Mouse (Mus musculus): ENCODE data around the gene Foxn4.
A peak's percentile ranks its signal among the peaks of the same experiment; 100 is the strongest.

Foxn4 gene

DNA sequence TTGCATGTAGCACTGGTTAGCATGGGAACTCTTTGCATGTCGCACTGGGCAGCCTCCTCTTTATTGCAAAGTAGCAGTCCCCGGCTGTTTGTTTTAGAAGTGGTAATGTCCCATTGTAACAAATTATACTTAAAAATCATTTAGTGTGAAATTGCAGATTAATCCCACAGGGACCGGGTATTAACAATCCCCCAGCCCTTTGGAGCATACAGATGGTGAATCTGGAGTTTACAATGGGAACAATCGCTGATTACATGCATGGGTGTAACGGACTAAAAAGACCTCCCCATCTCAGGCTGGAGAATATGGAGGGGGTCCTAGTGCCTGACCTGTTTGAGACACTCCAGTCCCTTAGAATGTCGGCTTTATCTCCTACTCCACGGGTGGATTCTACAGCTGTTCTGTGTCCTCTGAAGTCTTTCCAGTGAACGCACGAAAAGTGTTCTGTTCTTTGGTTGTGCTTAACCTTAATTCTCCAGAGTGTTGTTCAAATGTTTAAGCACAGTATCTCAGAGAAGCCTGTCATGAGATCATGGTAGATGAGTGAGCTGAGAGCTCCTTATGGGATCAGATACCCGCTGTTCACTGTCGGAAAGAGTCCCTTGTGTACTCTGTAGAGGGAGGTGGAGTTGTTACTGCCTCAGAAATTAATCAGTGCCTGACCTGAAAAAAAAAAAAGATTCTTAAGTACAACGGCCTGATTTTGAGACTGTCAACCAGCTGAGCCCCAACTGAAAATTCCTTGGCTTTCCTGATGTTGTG is 6.0 kb upstream of the Foxn4 start:
- no peak for DNase-seq (ENCODE audit: low spot score in 2 of 2)

- DNase-seq (ENCODE audit: low spot score in 2 of 2), result no peak
Observed at GRCm38 (mm10) chr5:114275991-114276390, 2.4 kb upstream of the Foxn4 start.

GRCm38 (mm10) chr5:114275339-114275738 is 1.7 kb upstream of the Foxn4 start:
- no peak for DNase-seq (ENCODE audit: low spot score in 2 of 2)

- no peak for DNase-seq (ENCODE audit: low spot score in 2 of 2)
Observed at GRCm38 (mm10) chr5:114269984-114270383, 3.6 kb downstream of the Foxn4 start.

DNA sequence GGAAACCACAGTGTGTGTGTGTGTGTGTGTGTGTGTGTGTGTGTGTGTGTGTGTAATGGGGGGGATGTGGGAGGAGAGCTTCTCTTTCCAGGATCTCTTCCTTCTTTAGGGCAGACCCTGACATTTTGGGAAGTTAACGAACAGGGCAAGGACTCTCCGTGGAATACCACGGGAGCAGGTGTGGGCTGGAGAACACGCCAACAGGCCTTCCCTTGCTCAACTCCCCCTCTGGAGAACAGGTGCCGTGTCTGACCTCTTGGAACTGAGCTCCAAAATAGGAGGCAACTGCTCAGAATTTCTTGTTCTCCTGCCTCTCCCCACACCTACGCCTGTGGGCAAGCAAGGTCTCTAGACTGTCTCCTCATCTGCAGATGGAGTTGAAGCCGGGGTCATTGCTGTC is 4.1 kb downstream of the Foxn4 start:
- no peak for DNase-seq (ENCODE audit: low spot score in 2 of 2)

- no peak for DNase-seq (ENCODE audit: low spot score in 2 of 2)
Observed at GRCm38 (mm10) chr5:114268646-114269045, 5.0 kb downstream of the Foxn4 start.

DNA sequence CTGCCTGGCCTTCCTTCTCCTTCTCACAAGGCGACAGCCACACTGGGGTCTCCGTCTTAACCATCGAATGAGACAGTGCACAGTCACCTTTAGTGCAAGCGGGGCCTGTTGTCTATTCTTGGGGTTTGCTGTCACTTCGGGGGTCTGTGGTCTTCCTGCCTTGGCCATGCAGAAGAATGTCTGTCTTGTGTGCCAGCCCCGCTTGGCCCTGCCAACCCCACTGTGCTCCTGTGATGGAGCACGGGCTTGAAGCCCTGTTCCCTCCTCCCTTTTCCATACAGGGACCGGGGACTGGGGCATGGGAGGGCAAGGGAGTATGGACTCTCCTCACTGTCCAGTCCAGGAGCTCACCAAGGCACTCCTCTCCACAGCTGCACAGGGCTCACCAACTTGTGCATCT is 8.8 kb downstream of the Foxn4 start:
- no peak for DNase-seq (ENCODE audit: low spot score in 2 of 2)

DNA sequence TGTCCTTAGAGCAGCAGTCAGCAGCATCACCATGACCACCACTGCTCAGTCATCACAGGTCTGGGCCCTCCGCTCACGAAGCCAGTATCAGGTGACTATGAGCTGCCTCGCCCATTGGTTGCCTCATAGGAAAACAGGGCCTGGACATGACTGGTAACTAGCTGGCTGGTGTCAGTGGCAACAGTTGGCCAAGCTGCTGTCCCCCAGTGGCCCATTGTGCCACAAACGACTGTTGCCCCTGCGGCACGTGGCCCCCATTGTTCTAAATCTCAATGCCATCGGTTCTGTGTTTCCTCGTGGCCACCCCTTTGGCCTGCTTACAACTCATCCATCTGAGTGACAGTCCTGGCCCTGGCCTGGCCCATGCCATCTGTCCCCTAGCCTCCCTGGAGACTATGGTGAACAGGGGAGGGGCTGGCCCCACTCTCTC is 9.6 kb downstream of the Foxn4 start:
- no peak for DNase-seq (ENCODE audit: low spot score in 2 of 2)

- no peak for DNase-seq (ENCODE audit: low spot score in 2 of 2)
Observed at GRCm38 (mm10) chr5:114261494-114261893, 12.1 kb downstream of the Foxn4 start.

GRCm38 (mm10) chr5:114259495-114259894 is 14.1 kb downstream of the Foxn4 start:
- no peak for DNase-seq (ENCODE audit: low spot score in 2 of 2)

DNA sequence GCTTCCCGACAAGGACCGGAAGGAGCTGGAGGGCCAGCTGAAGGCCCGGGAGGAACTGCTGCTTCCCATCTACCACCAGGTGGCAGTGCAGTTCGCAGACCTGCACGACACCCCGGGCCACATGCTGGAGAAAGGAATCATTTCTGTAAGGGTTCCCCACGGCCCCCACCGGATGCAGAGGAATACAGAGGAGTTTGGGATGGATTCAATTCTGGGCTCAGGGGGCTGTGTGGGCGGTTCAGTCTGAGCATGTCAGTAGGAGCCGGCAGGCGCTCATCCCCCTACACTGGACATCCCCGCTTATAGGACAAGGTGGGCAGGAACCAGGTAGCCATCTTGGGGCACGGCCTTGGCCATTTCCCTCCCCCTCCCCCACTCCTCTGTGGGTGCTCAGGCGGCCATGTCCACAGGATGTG is 25.4 kb downstream of the Foxn4 start:
- DNase-seq (ENCODE audit: low spot score in 2 of 2), result peak; percentile 40 to 59

GRCm38 (mm10) chr5:114246465-114246864 is 27.1 kb downstream of the Foxn4 start:
- DNase-seq (ENCODE audit: low spot score in 2 of 2), result no peak

- no peak for DNase-seq (ENCODE audit: low spot score in 2 of 2)
Observed at GRCm38 (mm10) chr5:114239737-114240136, 33.9 kb downstream of the Foxn4 start.

DNA sequence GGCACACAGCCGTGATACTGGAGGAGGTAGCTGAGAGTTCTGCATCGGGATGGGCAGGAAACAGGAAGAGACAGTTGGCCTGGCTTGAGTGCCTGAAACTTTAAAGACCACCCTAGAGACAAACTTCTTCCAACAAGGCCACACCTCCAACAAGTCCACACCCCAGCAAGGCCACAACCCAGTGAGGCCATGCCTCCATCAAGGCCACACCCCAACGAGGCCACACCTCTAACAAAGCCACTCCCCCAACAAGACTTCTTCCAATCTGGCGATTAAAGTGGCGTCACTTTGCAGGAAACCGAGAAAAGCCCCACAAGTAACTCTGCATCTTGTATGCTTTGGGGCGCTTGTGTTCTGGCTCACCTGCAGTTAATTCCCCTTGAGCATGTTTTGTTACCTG is 34.7 kb downstream of the Foxn4 start:
- no peak for DNase-seq (ENCODE audit: low spot score in 2 of 2)

- no peak for DNase-seq (ENCODE audit: low spot score in 2 of 2)
Observed at GRCm38 (mm10) chr5:114228901-114229300, 44.7 kb downstream of the Foxn4 start.

- no peak for DNase-seq (ENCODE audit: low spot score in 2 of 2)
Observed at GRCm38 (mm10) chr5:114226051-114226450, 47.6 kb downstream of the Foxn4 start.

DNA sequence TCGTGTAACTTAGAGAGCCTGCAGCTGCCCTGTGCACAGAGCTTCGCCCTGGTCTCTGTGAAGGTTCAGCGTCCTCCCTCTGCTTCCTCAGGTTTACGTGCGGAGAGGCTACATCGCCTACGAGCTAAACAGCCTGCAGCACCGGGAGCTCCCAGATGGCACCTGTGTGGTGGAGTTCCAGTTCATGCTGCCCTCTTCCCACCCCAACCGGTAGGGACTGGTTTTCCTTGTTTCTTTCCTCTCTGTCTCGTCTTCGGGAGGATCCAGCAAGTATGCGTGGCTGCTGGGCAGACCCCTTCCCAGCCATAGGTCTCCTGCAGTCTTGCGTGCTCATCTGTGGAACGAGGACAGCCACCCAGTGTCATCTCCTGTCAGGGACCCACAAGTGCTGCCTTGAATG is 54.8 kb downstream of the Foxn4 start:
- DNase-seq (ENCODE audit: low spot score in 2 of 2), result no peak

GRCm38 (mm10) chr5:114213183-114213582 is 60.4 kb downstream of the Foxn4 start:
- DNase-seq (ENCODE audit: low spot score in 2 of 2), result no peak

DNA sequence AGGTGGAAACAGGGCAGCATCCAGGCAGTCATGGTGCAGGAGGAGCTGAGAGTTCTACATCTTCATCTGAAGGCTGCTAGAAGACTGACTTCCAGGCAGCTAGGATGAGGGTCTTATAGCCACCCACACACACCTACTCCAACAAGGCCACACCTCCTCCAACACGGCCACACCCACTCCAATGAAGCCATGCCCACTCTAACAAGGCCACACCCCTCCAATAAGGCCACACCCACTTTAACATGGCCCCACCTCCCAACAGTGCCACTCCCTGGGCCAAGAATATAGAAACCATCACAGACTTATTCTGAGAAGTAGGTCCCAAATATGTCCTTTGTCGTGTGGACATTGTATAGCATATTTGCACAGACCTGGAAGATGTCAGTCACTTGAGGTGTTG is 67.4 kb downstream of the Foxn4 start:
- no peak for DNase-seq (ENCODE audit: low spot score in 2 of 2)

Data from frontal cortex, postnatal 25 days (tissue).